ENCODE assay signal across 21 mouse cellular contexts in the genomic region with DNA sequence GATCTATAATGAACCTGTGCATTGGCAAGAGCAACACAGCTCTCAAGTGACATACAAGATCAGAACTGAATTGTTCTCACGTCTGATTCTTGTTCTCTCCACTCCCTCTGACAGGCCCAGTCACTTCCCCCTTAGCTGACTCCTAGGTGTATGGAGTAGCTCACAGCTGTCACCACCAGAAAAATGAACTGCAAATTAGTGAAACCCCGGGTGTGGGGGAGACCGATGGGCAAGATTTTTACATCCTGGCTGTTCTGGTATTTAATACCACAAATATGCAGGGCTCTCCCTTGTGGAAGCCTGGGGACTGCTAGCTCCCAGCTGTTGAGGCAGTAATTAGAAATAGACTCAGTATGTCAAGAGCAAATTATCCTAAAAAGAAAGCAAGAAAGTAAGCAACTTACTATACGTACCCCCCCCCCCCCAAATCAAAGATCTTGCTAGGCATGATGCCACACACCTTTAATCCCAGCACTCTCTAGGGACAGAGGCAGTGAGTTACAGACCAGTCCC.
"Had no signal": no experiment of that assay in that cellular context is flagged by ENCODE, and none has a peak within 500 bp of the region (broad histone marks: within the 10 kb centered on the region; RNA-seq: fewer than 3 reads in every experiment).

No protein-coding gene starts in this region.

- H3K27me3 ChIP-seq: limb, embryonic 12.5 days; limb, embryonic 15.5 days; neural tube, embryonic 12.5 days; neural tube, embryonic 15.5 days had no signal

- H3K4me3 ChIP-seq: limb, embryonic 12.5 days; limb, embryonic 15.5 days; neural tube, embryonic 12.5 days; neural tube, embryonic 15.5 days had no signal

- H3K9me3 ChIP-seq: limb, embryonic 12.5 days; limb, embryonic 15.5 days; neural tube, embryonic 12.5 days; neural tube, embryonic 15.5 days had no signal

- H3K27ac ChIP-seq: limb, embryonic 12.5 days; limb, embryonic 15.5 days; liver, embryonic 14.5 days; neural tube, embryonic 12.5 days; neural tube, embryonic 15.5 days; stomach, postnatal 0 days had no signal

- DNase-seq: kidney, adult 8-10 months; kidney, postnatal 25 days; left cerebral cortex, postnatal 4 days; liver, postnatal 0 days; lung, embryonic 14.5 days; lung, postnatal 4 days; midbrain, embryonic 14.5 days; right cerebral cortex, adult 18-20 months; right cerebral cortex, postnatal 14 days; right cerebral cortex, postnatal 4 days; thymus, adult 2 months; thymus, postnatal 25 days had no signal

- H3K36me3 ChIP-seq: limb, embryonic 15.5 days; neural tube, embryonic 15.5 days had no signal

- ATAC-seq: liver, postnatal 0 days; lung, postnatal 0 days had no signal

- H3K4me2 ChIP-seq: limb, embryonic 12.5 days; limb, embryonic 15.5 days; liver, embryonic 11.5 days; lung, embryonic 14.5 days; midbrain, embryonic 11.5 days; neural tube, embryonic 12.5 days; neural tube, embryonic 15.5 days had no signal

- H3K9ac ChIP-seq: limb, embryonic 12.5 days; limb, embryonic 15.5 days; liver, embryonic 14.5 days; liver, postnatal 0 days; lung, embryonic 14.5 days; neural tube, embryonic 12.5 days; neural tube, embryonic 15.5 days had no signal

- H3K4me1 ChIP-seq: limb, embryonic 12.5 days; limb, embryonic 15.5 days; neural tube, embryonic 12.5 days; neural tube, embryonic 15.5 days had no signal
